8 mouse cellular contexts compared by ENCODE assay signal in the genomic region with DNA sequence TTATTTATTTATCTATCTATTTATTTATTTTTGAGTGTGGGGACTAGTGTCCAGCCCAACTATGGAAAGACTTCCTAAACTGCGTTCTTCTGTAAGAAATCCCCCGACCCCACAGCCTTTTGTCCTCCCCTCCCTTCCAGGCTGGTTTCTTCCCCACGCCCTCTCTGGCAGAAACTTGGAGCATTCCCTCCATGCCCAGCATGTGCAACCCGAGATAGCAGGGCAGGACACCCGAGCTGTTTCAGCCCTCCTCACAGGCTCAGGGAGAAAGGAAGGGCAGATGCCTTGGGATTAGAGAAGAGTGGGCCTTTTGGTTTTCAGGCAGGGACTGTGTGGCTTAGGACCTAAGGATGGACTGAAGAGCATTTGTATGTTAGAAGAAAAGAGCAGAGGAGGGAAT. TPM values are rescaled to one million over a fixed set of nuclear protein-coding genes. Genes with fewer than 3 reads are reported as not detected.
DNase-seq lines count a peak whose midpoint lies in the region; ATAC-seq and TF ChIP-seq lines count a peak whose summit lies in the region.

No protein-coding gene starts in this region.

- no peak for TF ChIP-seq CTCF in left cerebral cortex, adult 2 months (IDR thresholded peaks at IDR 0.05)
- TF ChIP-seq CTCF in intestine, postnatal 0 days (IDR thresholded peaks at IDR 0.05; ENCODE audit: low read depth), result no peak

- intact Hi-C loops in left cerebral cortex, adult 2 months (cut with DNase I), result no loop called here

- no peaks in the 10 kb centered on the region for H3K4me1 ChIP-seq in intestine, postnatal 0 days (replicated peaks; ENCODE audit: control insufficient read depth, insufficient read depth, low read length)
- H3K4me1 ChIP-seq in neural tube, embryonic 15.5 days, result peaks cover 33% of the 10 kb centered on the region

- no peak for ATAC-seq in intestine, postnatal 0 days
- no peak for ATAC-seq in neural tube, embryonic 15.5 days (ENCODE audit: low FRiP score)

- no peaks in the 10 kb centered on the region for H3K27me3 ChIP-seq in intestine, postnatal 0 days (replicated peaks; ENCODE audit: control insufficient read depth, insufficient read depth, low read length)
- no peaks in the 10 kb centered on the region for H3K27me3 ChIP-seq in neural tube, embryonic 15.5 days (replicated peaks)

- H3K4me2 ChIP-seq in intestine, postnatal 0 days (replicated peaks; ENCODE audit: low read depth), result peak overlapping the region; percentile 92
- peak overlapping the region; percentile 90 for H3K4me2 ChIP-seq in neural tube, embryonic 15.5 days

- no peaks in the 10 kb centered on the region for H3K9me3 ChIP-seq in intestine, postnatal 0 days (ENCODE audit: control insufficient read depth)
- H3K9me3 ChIP-seq in neural tube, embryonic 15.5 days (replicated peaks), result no peaks in the 10 kb centered on the region

- H3K4me3 ChIP-seq in left cerebral cortex, adult 2 months, result peak overlapping the region; percentile 19
- H3K4me3 ChIP-seq in intestine, postnatal 0 days (ENCODE audit: low read depth, low read length), result no peak overlapping the region
- peak overlapping the region; percentile 97 for H3K4me3 ChIP-seq in neural tube, embryonic 15.5 days (replicated peaks)

- no peak for DNase-seq in left cerebral cortex, adult 2 months (ENCODE audit: extremely low spot score in 1 of 2, low spot score in 2 of 2)
- DNase-seq in left cerebral cortex, adult 8-10 months (ENCODE audit: low spot score in 2 of 2), result no peak
- peak; percentile 52 to 65 for DNase-seq in gastrocnemius, adult 8-10 months (ENCODE audit: low spot score in 2 of 2)
- DNase-seq in thymus, postnatal 36 days, result no peak
- DNase-seq in embryo, embryonic 10.5 days (ENCODE audit: low spot score), result no peak
- no peak for DNase-seq in urinary bladder, adult 2 months (ENCODE audit: low spot score)

- H3K36me3 ChIP-seq in intestine, postnatal 0 days (ENCODE audit: control insufficient read depth, insufficient read depth), result peaks cover 41% of the 10 kb centered on the region
- peaks cover 35% of the 10 kb centered on the region for H3K36me3 ChIP-seq in neural tube, embryonic 15.5 days

- no peak overlapping the region for H3K27ac ChIP-seq in left cerebral cortex, adult 2 months
- no peak overlapping the region for H3K27ac ChIP-seq in intestine, postnatal 0 days (ENCODE audit: low read depth, low read length)
- H3K27ac ChIP-seq in neural tube, embryonic 15.5 days (replicated peaks), result 0 out of 2 replicates have a peak overlapping the region, but pooled peaks have one; percentile 13

- H3K9ac ChIP-seq in intestine, postnatal 0 days (ENCODE audit: low read depth, low read length), result 0 out of 2 replicates have a peak overlapping the region, but pooled peaks have one; percentile 18
- H3K9ac ChIP-seq in neural tube, embryonic 15.5 days (replicated peaks), result peak overlapping the region; percentile 99

- 19% methylated on average over 5 of the region's 5 CpGs for WGBS in intestine, postnatal 0 days
- WGBS in neural tube, embryonic 15.5 days, result 43% methylated on average over 5 of the region's 5 CpGs

RNA-seq across cellular contexts. Expression of a gene that starts 0.6 kb away (rescaled TPM):
- 10 to 100 TPM; 90.9 to 93.8 TPM for total RNA-seq in left cerebral cortex, adult 2 months (2021)
- 100 to 1,000 TPM in 1 of 4 experiments, 10 to 100 TPM in 3; 78.7 to 101 (median 87.1) TPM for total RNA-seq in left cerebral cortex, adult 8-10 months (2022)
- total RNA-seq in gastrocnemius, adult 8-10 months (2022), result 10 to 100 TPM; 38.8 to 40.8 (median 39.4) TPM
- 56.8 and 57.7 TPM in 2 replicates for polyA plus RNA-seq in intestine, postnatal 0 days (2015; fragmentation: Nextera tagmentation; extraction: Ambion mirVana)
- 159 and 167 TPM in 2 replicates for polyA plus RNA-seq in neural tube, embryonic 15.5 days (2015; fragmentation: Nextera tagmentation; extraction: Ambion mirVana)
- 57.6 and 61.4 TPM in 2 replicates for polyA plus RNA-seq in urinary bladder, adult 2 months (2012; rRNA removed)

RNA-seq across cellular contexts. Expression of a gene that starts 1.9 kb away (rescaled TPM):
- 100 to 1,000 TPM; 116 to 124 TPM for total RNA-seq in left cerebral cortex, adult 2 months (2021)
- total RNA-seq in left cerebral cortex, adult 8-10 months (2022), result 100 to 1,000 TPM; 108 to 126 (median 118) TPM
- total RNA-seq in gastrocnemius, adult 8-10 months (2022), result 100 to 1,000 TPM; 266 to 308 (median 283) TPM
- 23.2 and 24.1 TPM in 2 replicates for polyA plus RNA-seq in intestine, postnatal 0 days (2015; fragmentation: Nextera tagmentation; extraction: Ambion mirVana)
- 23.6 and 27.2 TPM in 2 replicates for polyA plus RNA-seq in neural tube, embryonic 15.5 days (2015; fragmentation: Nextera tagmentation; extraction: Ambion mirVana)
- polyA plus RNA-seq in urinary bladder, adult 2 months (2012; rRNA removed), result 82.0 and 95.4 TPM in 2 replicates

RNA-seq across cellular contexts. Expression of a gene that starts 8.1 kb away (rescaled TPM):
- total RNA-seq in left cerebral cortex, adult 2 months (2021), result 100 to 1,000 TPM; 209 to 215 TPM
- total RNA-seq in left cerebral cortex, adult 8-10 months (2022), result 100 to 1,000 TPM; 218 to 247 (median 236) TPM
- total RNA-seq in gastrocnemius, adult 8-10 months (2022), result 100 to 1,000 TPM; 186 to 216 (median 214) TPM
- polyA plus RNA-seq in intestine, postnatal 0 days (2015; fragmentation: Nextera tagmentation; extraction: Ambion mirVana), result 1,065 and 1,136 TPM in 2 replicates
- polyA plus RNA-seq in neural tube, embryonic 15.5 days (2015; fragmentation: Nextera tagmentation; extraction: Ambion mirVana), result 549 and 565 TPM in 2 replicates
- 374 and 440 TPM in 2 replicates for polyA plus RNA-seq in urinary bladder, adult 2 months (2012; rRNA removed)

RNA-seq across cellular contexts. Expression of a gene that starts 12.7 kb away (rescaled TPM):
- 10 to 100 TPM; 44.3 to 48.9 TPM for total RNA-seq in left cerebral cortex, adult 2 months (2021)
- 10 to 100 TPM; 49.6 to 59.9 (median 51.8) TPM for total RNA-seq in left cerebral cortex, adult 8-10 months (2022)
- total RNA-seq in gastrocnemius, adult 8-10 months (2022), result 10 to 100 TPM; 20.5 to 28.5 (median 23.0) TPM
- polyA plus RNA-seq in intestine, postnatal 0 days (2015; fragmentation: Nextera tagmentation; extraction: Ambion mirVana), result 32.6 and 37.7 TPM in 2 replicates
- 53.5 and 57.8 TPM in 2 replicates for polyA plus RNA-seq in neural tube, embryonic 15.5 days (2015; fragmentation: Nextera tagmentation; extraction: Ambion mirVana)
- 35.8 and 36.4 TPM in 2 replicates for polyA plus RNA-seq in urinary bladder, adult 2 months (2012; rRNA removed)

RNA-seq across cellular contexts. Expression of a gene that starts 17.5 kb away (rescaled TPM):
- total RNA-seq in left cerebral cortex, adult 2 months (2021), result 10 to 100 TPM; 32.6 to 32.9 TPM
- total RNA-seq in left cerebral cortex, adult 8-10 months (2022), result 10 to 100 TPM; 28.0 to 36.9 (median 32.9) TPM
- total RNA-seq in gastrocnemius, adult 8-10 months (2022), result 1 to 10 TPM; 3.8 to 5.2 (median 4.5) TPM
- 9.1 TPM in 2 replicates for polyA plus RNA-seq in intestine, postnatal 0 days (2015; fragmentation: Nextera tagmentation; extraction: Ambion mirVana)
- polyA plus RNA-seq in neural tube, embryonic 15.5 days (2015; fragmentation: Nextera tagmentation; extraction: Ambion mirVana), result 22.6 and 25.1 TPM in 2 replicates
- polyA plus RNA-seq in urinary bladder, adult 2 months (2012; rRNA removed), result 11.9 and 16.7 TPM in 2 replicates

Comparison
In these comparisons a context has a peak if more than half of its experiments do, and no peak if none do; other contexts are left out.
1. DNase-seq: peak in gastrocnemius, adult 8-10 months (2 of 2); none in left cerebral cortex, adult 2 months (0 of 2), left cerebral cortex, adult 8-10 months (0 of 2), thymus, postnatal 36 days (0 of 2), embryo, embryonic 10.5 days (single experiment) and urinary bladder, adult 2 months (single experiment).